Mouse (Mus musculus): ENCODE measurements around the gene Mat2b. TPM values are rescaled to one million over a fixed set of nuclear protein-coding genes. Genes with fewer than 3 reads are reported as not detected.

The Mat2b gene
- polyA plus RNA-seq, 1 experiment = 73.3 TPM

DNA sequence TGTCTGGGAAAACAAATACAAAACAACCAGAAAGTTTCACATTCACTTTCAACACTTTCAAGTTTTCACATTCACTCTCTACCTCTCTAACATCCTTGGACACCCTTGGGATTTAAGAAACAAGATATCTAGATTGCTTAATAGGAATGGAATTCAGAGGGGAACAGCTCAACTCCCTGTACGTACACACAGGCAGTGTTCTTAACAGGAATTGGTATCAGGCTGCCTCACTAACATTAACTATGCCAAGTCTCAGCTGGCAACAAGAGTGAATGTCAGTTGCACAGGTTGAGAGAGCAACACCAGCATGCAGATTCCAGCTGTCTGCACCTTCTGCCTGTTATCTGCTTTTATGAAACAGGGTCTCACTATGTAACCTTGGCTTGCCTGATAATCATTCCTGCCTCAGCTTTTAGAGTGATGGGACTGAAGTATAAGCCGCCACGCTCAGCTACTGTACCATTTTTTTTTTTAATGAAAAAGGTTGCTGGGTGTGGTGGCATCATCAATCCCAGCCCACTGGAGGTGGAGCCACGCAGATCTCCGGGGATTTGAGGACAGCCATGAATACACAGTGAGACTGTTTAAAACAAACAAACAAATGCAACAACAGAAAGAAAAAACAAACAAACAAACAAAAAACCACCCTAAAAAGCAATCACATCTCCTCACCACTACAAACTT lies 4.4 kb downstream of the Mat2b start:
- TF ChIP-seq GATA1 (IDR thresholded peaks at IDR 0.05; ENCODE audit: low read length) = no peak

DNA sequence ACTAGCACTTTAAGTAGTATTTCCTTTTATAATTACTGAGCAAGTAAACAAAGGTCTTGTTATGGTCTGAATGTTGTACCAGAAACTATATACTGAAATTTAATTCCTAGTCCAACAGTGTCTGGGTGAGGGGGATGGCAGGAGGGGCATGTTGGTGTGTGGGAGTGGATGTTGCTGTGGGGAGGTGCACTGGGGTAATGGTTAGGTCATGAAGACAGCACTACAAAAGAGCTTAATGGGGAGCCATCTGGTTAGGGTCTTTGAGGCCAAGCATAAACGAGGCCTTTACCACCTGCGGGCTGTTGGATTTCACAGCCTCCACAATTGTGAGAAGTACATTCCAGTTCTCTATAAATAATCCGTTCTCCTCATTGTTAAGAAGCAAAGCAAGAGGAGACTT lies 11.7 kb downstream of the Mat2b start:
- TF ChIP-seq GATA1 (IDR thresholded peaks at IDR 0.05; ENCODE audit: low read length) = no peak

DNA sequence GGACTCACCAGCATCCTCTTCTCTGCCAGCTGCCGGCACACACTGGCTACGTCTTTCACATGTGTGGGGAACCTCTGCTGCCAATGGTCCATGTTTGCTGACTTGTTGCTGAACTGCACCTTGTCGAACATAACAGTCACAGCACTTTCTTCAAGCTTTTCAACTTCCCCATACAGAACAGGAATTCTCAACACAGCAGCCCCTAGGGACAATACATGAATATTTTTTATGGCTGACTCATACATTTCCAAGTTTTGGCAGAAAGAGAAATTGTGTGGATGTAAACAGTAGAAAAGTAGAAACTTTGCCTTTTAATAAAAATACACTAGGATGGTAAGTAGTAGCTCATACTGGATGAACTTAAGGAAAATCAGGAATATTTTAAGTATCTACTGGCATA lies 12.5 kb downstream of the Mat2b start:
- TF ChIP-seq GATA1 (IDR thresholded peaks at IDR 0.05; ENCODE audit: low read length) = no peak

DNA sequence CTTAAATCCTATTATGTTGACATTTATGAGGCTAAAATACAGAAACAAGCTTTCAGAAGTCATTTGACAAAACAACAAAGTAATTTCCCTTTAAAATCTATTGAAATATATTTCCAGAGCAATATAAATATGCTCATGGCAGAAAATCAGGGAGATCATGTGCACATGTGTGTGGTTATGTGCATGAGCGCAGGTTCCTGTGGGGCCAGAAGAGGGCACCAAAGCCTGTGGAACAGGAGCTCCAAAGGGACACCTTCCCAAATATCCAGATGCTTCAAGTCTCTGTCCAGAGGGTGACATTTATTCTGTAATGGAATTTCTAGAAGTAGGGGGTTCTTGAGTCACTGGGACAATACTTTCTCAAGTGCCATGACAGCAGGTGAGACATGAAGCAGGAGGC lies 17.8 kb downstream of the Mat2b start:
- no peak for TF ChIP-seq GATA1 (IDR thresholded peaks at IDR 0.05; ENCODE audit: low read length)

DNA sequence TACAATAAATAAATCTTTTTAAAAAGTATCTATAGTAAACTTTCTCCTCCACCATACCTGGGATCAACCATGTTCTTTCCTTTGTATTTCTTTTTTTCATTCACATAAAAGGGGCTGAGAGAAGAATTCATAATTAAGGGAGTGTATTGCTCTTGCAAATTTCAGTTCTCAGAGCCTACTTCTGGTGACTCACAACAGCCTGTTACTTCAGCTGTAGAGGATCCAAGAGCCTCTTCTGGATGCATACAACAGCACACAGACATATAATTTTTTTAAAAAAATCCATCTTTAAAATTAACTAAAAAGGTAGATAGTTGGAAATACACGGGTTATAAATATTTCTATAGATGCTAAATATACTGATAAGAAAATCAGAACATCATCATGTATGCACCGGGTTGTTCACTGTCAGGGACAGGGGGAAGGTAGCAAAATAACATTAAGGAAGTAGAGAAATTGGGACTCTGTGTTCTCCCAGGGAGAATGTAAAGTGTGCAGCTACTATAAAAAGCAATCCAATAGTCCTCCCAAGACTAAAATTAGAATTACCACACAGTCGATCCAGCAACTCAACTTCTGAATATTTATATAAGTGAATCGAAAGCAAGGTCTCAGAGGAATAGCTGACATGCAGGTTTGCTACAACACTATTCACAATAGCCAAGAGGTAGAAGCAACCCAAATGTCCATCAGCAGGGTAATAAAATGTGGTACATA lies 19.8 kb downstream of the Mat2b start:
- no peak for TF ChIP-seq GATA1 (IDR thresholded peaks at IDR 0.05; ENCODE audit: low read length)

DNA sequence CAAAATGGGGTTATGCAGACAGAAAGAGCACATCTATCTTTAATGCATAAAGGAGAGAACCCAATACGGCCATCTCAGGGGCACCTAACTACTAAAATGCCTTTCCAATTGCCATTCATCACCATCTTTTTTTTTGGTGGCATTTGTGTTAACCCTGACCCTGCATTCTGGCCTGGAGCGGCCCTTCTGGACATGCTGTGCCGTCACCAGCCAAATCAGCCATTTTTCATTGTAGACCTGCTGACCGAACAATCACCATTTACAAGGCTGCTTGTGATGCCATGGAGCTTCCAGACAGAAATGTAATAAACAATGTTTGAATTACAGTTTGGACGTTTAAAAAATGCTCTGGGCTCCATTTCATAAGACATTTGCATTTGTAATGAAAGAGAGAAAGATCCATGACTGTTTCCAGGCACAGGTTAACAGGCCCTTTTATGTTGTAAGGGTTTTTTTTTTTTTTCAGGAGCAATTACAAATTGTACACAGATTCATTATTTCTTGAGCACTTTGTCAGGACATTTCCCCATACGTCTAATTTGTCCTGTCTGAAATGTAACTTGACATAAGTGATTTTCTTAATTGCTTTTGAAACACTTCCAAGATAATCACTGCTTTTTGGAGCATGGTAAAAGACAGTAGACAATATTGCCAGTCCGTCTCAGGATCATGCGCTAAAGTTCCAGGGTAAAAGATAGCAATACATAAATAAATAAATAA lies 45.1 kb downstream of the Mat2b start:
- TF ChIP-seq GATA1 (IDR thresholded peaks at IDR 0.05; ENCODE audit: low read length) = no peak

DNA sequence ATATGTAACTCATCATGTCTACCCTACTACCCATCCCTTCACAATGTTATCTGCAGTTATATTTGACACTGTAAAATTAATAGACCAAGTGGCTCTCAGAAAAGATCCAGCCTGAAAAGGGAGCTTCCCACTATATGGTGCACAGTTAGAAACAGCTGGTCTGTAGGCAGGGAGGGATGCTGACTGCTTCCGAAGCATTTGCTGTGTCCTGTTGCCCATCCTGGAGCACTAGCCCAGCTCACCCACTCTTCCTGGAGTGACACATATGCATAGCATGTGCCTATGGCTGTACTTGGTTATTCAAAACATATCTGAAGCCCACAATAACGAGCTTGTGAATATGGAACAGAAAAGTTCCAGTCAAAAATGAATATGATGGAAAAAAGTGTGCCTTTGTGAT lies 47.8 kb downstream of the Mat2b start:
- TF ChIP-seq GATA1 (IDR thresholded peaks at IDR 0.05; ENCODE audit: low read length) = no peak

Other genes with a start within 250 kb of the Mat2b start
- 1.1 and 2.0 TPM in 2 replicates for gene Hmmr, start 38.2 kb upstream of the Mat2b start, polyA plus RNA-seq (2012)
- gene Nudcd2, start 38.5 kb upstream of the Mat2b start, polyA plus RNA-seq (2012) = 64.1 and 92.1 TPM in 2 replicates
- 55.9 and 67.8 TPM in 2 replicates for gene Ccng1, start 60.1 kb upstream of the Mat2b start, polyA plus RNA-seq (2012)